Mouse (Mus musculus) stomach, postnatal 0 days (tissue): ENCODE measurements around the gene Per1.

Source experiments
- CTCF ChIP-seq: IDR thresholded peaks from 2 replicates; pipeline ENCODE4 v1.5.1; 2016; ENCODE audit warnings: antibody characterized with exemption, low read depth, mild to moderate bottlenecking, moderate library complexity
- EP300 ChIP-seq: optimal IDR thresholded peaks from 2 replicates; pipeline ENCODE3; 2016; ENCODE audit warnings: antibody characterized with exemption

DNA sequence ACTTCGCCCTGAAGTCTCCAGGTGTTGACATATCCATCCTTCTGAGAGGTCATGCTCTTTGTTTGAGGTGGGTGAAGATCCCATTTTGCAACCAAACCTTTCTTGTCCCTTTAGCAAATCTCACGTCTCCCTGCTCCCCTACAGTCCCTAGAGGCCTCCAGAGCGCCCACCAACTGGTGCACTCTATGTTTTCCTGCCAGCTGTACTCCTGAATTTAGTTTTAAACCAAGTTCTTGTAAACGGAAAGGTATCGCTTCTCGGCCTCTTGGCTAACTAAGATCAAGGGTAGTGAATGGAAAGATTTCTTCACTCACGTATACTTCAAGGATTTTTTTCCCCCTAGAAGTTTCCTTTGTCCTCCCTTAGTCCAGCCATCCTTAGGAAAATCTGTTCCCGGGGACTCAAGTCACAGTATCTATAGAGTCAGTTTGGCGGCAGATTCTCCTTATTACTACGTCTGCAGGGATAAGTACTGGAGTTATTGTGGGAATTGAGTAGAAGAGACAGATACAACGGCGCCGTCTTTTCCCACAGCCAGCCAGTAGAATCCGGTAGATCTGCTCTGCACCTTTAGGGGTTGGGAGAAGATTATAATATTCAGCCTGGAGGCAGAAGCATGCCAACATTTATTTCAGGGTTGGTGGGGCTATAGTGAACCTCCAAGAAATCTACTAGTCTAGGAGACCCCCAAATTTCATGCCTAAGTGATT is 24.6 kb downstream of the Per1 start:
- TF ChIP-seq CTCF = no peak
- no peak for TF ChIP-seq EP300
